In genomic region chr10:79896814-79897213, GRCm38 (mm10) we compare ENCODE assay signal across 20 mouse cellular contexts. TPM values are rescaled to one million over a fixed set of nuclear protein-coding genes. Genes with fewer than 3 reads are reported as not detected.
DNase-seq lines count a peak whose midpoint lies in the region; ATAC-seq lines count a peak whose summit lies in the region.
"Had no signal": no experiment of that assay in that cellular context is flagged by ENCODE, and none has a peak within 500 bp of the region (broad histone marks: within the 10 kb centered on the region; RNA-seq: fewer than 3 reads in every experiment).

No protein-coding gene starts in this region.

- H3K27me3 ChIP-seq in intestine, embryonic 14.5 days (replicated peaks; ENCODE audit: control insufficient read depth, insufficient read depth, low read length): no peaks in the 10 kb centered on the region
- H3K27me3 ChIP-seq in liver, embryonic 15.5 days: no peaks in the 10 kb centered on the region
- H3K27me3 ChIP-seq: midbrain, embryonic 15.5 days had no signal

- no peak overlapping the region for H3K4me3 ChIP-seq in intestine, embryonic 14.5 days (ENCODE audit: low read depth, low read length)
- H3K4me3 ChIP-seq in liver, embryonic 15.5 days (replicated peaks): no peak overlapping the region
- H3K4me3 ChIP-seq: erythroblast, embryonic 14.5 days; hindbrain, embryonic 12.5 days; midbrain, embryonic 15.5 days had no signal

- 0 out of 2 replicates have a peak, but pooled peaks have one; percentile 25 for ATAC-seq in intestine, embryonic 14.5 days (replicated peaks; ENCODE audit: low FRiP score, low TSS enrichment, low read depth)
- peak; percentile 4; the same call in 1 of the 2 replicates for ATAC-seq in liver, embryonic 15.5 days (ENCODE audit: insufficient read depth)
- ATAC-seq: forebrain, postnatal 0 days; midbrain, embryonic 15.5 days had no signal

- no peak overlapping the region for H3K27ac ChIP-seq in intestine, embryonic 14.5 days (ENCODE audit: low read depth)
- peak overlapping the region; percentile 63 for H3K27ac ChIP-seq in liver, embryonic 15.5 days (replicated peaks)
- H3K27ac ChIP-seq: hindbrain, embryonic 12.5 days; midbrain, embryonic 15.5 days had no signal

- peaks cover 50% of the 10 kb centered on the region for H3K36me3 ChIP-seq in intestine, embryonic 14.5 days (ENCODE audit: control insufficient read depth, insufficient read depth, low read length)
- H3K36me3 ChIP-seq in liver, embryonic 15.5 days (replicated peaks): peaks cover 18% of the 10 kb centered on the region

- peak; percentile 14 for DNase-seq in 3T3-L1 (ENCODE audit: low read depth, low spot score)
- DNase-seq in intestine, embryonic 14.5 days (ENCODE audit: low spot score): no peak
- DNase-seq in lung, postnatal 14 days: peak; percentile 53
- no peak for DNase-seq in kidney, adult 9 months
- DNase-seq in embryo, embryonic 10 days (ENCODE audit: low spot score): no peak
- DNase-seq in thymus, postnatal 36 days: no peak
- DNase-seq: cerebellum, adult 11-12 months; forebrain, postnatal 0 days; gastrocnemius, postnatal 10 days; kidney, adult 11 months; right cerebral cortex, adult 18-20 months had no signal

- 87% methylated on average over 13 of the region's 13 CpGs for WGBS in intestine, embryonic 14.5 days
- 67% methylated on average over 13 of the region's 13 CpGs for WGBS in liver, embryonic 15.5 days (ENCODE audit: insufficient replicate concordance)

- H3K9ac ChIP-seq in intestine, embryonic 14.5 days (ENCODE audit: low read length): no peak overlapping the region
- no peak overlapping the region for H3K9ac ChIP-seq in liver, embryonic 15.5 days
- H3K9ac ChIP-seq: forebrain, postnatal 0 days; hindbrain, embryonic 12.5 days; midbrain, embryonic 15.5 days had no signal

- peaks cover 6% of the 10 kb centered on the region; the same call in 1 of the 2 replicates for H3K4me1 ChIP-seq in intestine, embryonic 14.5 days (replicated peaks; ENCODE audit: control insufficient read depth, insufficient read depth, low read length)
- peaks cover 17% of the 10 kb centered on the region for H3K4me1 ChIP-seq in liver, embryonic 15.5 days (replicated peaks)

- no peaks in the 10 kb centered on the region for H3K9me3 ChIP-seq in intestine, embryonic 14.5 days (ENCODE audit: control insufficient read depth, low read length)
- H3K9me3 ChIP-seq in liver, embryonic 15.5 days (replicated peaks): no peaks in the 10 kb centered on the region
- H3K9me3 ChIP-seq: G1E; hindbrain, embryonic 12.5 days; midbrain, embryonic 15.5 days had no signal

- no peak overlapping the region for H3K4me2 ChIP-seq in intestine, embryonic 14.5 days (ENCODE audit: low read length)
- no peak overlapping the region for H3K4me2 ChIP-seq in liver, embryonic 15.5 days
- H3K4me2 ChIP-seq: hindbrain, embryonic 12.5 days; midbrain, embryonic 15.5 days had no signal

RNA-seq across cellular contexts. Expression of gene Cfd, which starts 6.2 kb away (rescaled TPM):
- polyA plus RNA-seq in intestine, embryonic 14.5 days (2014; fragmentation: Nextera tagmentation; extraction: Ambion mirVana): not detected in 2 replicates
- not detected in 2 replicates for polyA plus RNA-seq in liver, embryonic 15.5 days (2015; fragmentation: Nextera tagmentation; extraction: Ambion mirVana)
- polyA plus RNA-seq: CD4-positive, CD25-positive, alpha-beta regulatory T cell, adult 4 months; erythroblast, embryonic 14.5 days; forebrain, postnatal 0 days; G1E; heart, postnatal 0 days; hindbrain, embryonic 12.5 days; limb, embryonic 11.5 days; midbrain, embryonic 15.5 days had no signal

RNA-seq across cellular contexts. Expression of gene Elane, which starts 10.8 kb away (rescaled TPM):
- polyA plus RNA-seq in intestine, embryonic 14.5 days (2014; fragmentation: Nextera tagmentation; extraction: Ambion mirVana): 0.55 TPM in 1 of 2 replicates, not detected in the other
- polyA plus RNA-seq in liver, embryonic 15.5 days (2015; fragmentation: Nextera tagmentation; extraction: Ambion mirVana): 211 and 227 TPM in 2 replicates
- polyA plus RNA-seq: CD4-positive, CD25-positive, alpha-beta regulatory T cell, adult 4 months; forebrain, postnatal 0 days; heart, postnatal 0 days; hindbrain, embryonic 12.5 days; midbrain, embryonic 15.5 days; small intestine, adult 2 months had no signal

RNA-seq across cellular contexts. Expression of gene Med16, which starts 11.9 kb away (rescaled TPM):
- 42.0 and 46.3 TPM in 2 replicates for polyA plus RNA-seq in intestine, embryonic 14.5 days (2014; fragmentation: Nextera tagmentation; extraction: Ambion mirVana)
- 16.4 and 18.0 TPM in 2 replicates for polyA plus RNA-seq in liver, embryonic 15.5 days (2015; fragmentation: Nextera tagmentation; extraction: Ambion mirVana)

RNA-seq across cellular contexts. Expression of gene Gm26602, which starts 13.8 kb away (rescaled TPM):
- polyA plus RNA-seq in intestine, embryonic 14.5 days (2014; fragmentation: Nextera tagmentation; extraction: Ambion mirVana): not detected in 2 replicates
- not detected in 2 replicates for polyA plus RNA-seq in liver, embryonic 15.5 days (2015; fragmentation: Nextera tagmentation; extraction: Ambion mirVana)
- polyA plus RNA-seq: CD4-positive, CD25-positive, alpha-beta regulatory T cell, adult 4 months; midbrain, embryonic 15.5 days; small intestine, adult 2 months had no signal

RNA-seq across cellular contexts. Expression of gene Kiss1r, which starts 20.0 kb away (rescaled TPM):
- 0.46 and 0.51 TPM in 2 replicates for polyA plus RNA-seq in intestine, embryonic 14.5 days (2014; fragmentation: Nextera tagmentation; extraction: Ambion mirVana)
- 0.32 and 0.37 TPM in 2 replicates for polyA plus RNA-seq in liver, embryonic 15.5 days (2015; fragmentation: Nextera tagmentation; extraction: Ambion mirVana)

Comparison
In these comparisons a context has a peak if more than half of its experiments do, and no peak if none do; other contexts are left out.
1. DNase-seq: peak in 3T3-L1 (single experiment) and lung, postnatal 14 days (single experiment); none in intestine, embryonic 14.5 days (single experiment), kidney, adult 9 months (single experiment), embryo, embryonic 10 days (single experiment) and thymus, postnatal 36 days (0 of 2).
2. RNA of gene Elane, which starts 10.8 kb away (polyA plus RNA-seq): 211 to 227 TPM in liver, embryonic 15.5 days; 0.55 TPM in intestine, embryonic 14.5 days; every median in the first group is over 100 times any median in the second.